Mouse (Mus musculus) ES-E14 (cell line): ENCODE results near the gene Adamtsl3.

Source experiments
- CHD2 ChIP-seq: IDR thresholded peaks from 2 replicates; pipeline ENCODE4 v1.6.1; 2014; ENCODE audit warnings: mild to moderate bottlenecking, low read depth, low read length, inconsistent platforms
- HCFC1 ChIP-seq: IDR thresholded peaks from 2 replicates; pipeline ENCODE4 v1.6.1; 2012; ENCODE audit warnings: low read length, inconsistent platforms, borderline replicate concordance; ENCODE audit not compliant: insufficient read depth
- MAFK ChIP-seq: IDR thresholded peaks from 2 replicates; pipeline ENCODE4 v1.6.1; 2014; ENCODE audit warnings: mild to moderate bottlenecking, low read depth, low read length, inconsistent platforms; ENCODE audit not compliant: insufficient read depth

DNA sequence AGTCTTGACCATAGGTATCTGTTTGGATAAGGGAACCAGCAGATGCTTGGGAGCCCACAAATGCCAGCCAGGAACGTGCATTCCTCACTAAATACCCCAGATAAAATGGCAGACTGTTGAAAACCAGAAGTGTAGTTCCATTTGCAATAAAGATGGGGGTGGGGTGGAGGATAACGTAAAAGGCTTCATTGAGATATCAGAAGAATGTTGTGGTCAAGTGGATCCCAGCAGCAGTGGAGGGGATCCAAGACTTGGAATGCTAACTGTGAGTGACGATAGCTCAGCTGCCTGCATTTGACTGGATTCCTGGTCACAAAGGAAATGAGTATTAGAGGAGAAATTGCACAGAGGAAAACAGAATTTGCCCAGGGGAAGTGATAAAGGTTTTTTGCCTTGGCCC is 87.1 kb downstream of the Adamtsl3 start:
- no peak for TF ChIP-seq CHD2
- no peak for TF ChIP-seq HCFC1
- no peak for TF ChIP-seq MAFK
